Mouse (Mus musculus) heart, embryonic 13.5 days (tissue): ENCODE measurements at regions not wholly inside any gene's neighbourhood (a gene's known extent, or its start where the extent isn't known, plus 50 kb on each side); places are given as distances from the start of the nearest gene placed in this dataset.

Experiments used
- ATAC-seq: fragments of 200-750 bp; cut with Nextera tagmentation; 2 replicates; pipeline ENCODE4 v1.8.0; 2017; ENCODE audit warnings: moderate TSS enrichment; ENCODE audit not compliant: insufficient number of reproducible peaks, low FRiP score, low TSS enrichment; ENCODE audit errors: extremely low read depth
- H3K27ac ChIP-seq: fragments of 300-500 bp; sonication (generic); replicated peaks from 2 replicates; pipeline ENCODE4 v1.5.1; 2015; ENCODE audit warnings: moderate library complexity, mild to moderate bottlenecking, inconsistent platforms
- H3K27me3 ChIP-seq: fragments of 300-500 bp; sonication (generic); replicated peaks from 2 replicates; pipeline ENCODE4 v1.6.1; 2015; ENCODE audit warnings: mild to moderate bottlenecking, inconsistent platforms
- H3K36me3 ChIP-seq: fragments of 300-500 bp; sonication (generic); 2 replicates; pipeline ENCODE4 v1.6.1; 2015; ENCODE audit warnings: mild to moderate bottlenecking, inconsistent platforms
- H3K4me1 ChIP-seq: fragments of 300-500 bp; sonication (generic); 2 replicates; pipeline ENCODE4 v1.6.1; 2015; ENCODE audit warnings: inconsistent platforms
- H3K4me2 ChIP-seq: fragments of 300-500 bp; sonication (generic); 2 replicates; pipeline ENCODE4 v1.6.1; 2015; ENCODE audit warnings: inconsistent platforms, mild to moderate bottlenecking, moderate library complexity
- H3K4me3 ChIP-seq: fragments of 300-500 bp; sonication (generic); 2 replicates; pipeline ENCODE4 v1.5.1; 2015; ENCODE audit warnings: moderate library complexity, mild to moderate bottlenecking, inconsistent platforms
- H3K9ac ChIP-seq: fragments of 300-500 bp; sonication (generic); 2 replicates; pipeline ENCODE4 v1.6.1; 2015; ENCODE audit warnings: inconsistent platforms, mild to moderate bottlenecking, moderate library complexity
- H3K9me3 ChIP-seq: fragments of 300-500 bp; sonication (generic); 2 replicates; pipeline ENCODE4 v1.6.1; 2016; ENCODE audit warnings: inconsistent platforms
- WGBS: fragments of 180-500 bp; shearing (Covaris S2); methylation state at CpG from one replicate; pipeline ENCODE4 v1.1.7; 2015; ENCODE audit warnings: mixed read lengths; 5-methylcytosine and 5-hydroxymethylcytosine counted together

GRCm38 (mm10) chr3:133599731-133600130, 54.8 kb upstream of the Tet2 start:
- Histone ChIP-seq H3K27ac (no peak overlapping the region), H3K9me3 (no peaks in the 10 kb centered on the region), H3K4me3 (no peak overlapping the region), H3K4me2 (no peak overlapping the region), H3K4me1 (peaks cover 15% of the 10 kb centered on the region), H3K9ac (no peak overlapping the region), H3K27me3 (no peaks in the 10 kb centered on the region), H3K36me3 (no peaks in the 10 kb centered on the region)
- WGBS = 80% methylated on average over 7 of the region's 7 CpGs
- ATAC-seq = no peak

GRCm38 (mm10) chr3:133600447-133601220, 55.7 kb upstream of the Tet2 start:
- Histone ChIP-seq H3K4me2 (peak overlapping the region; percentile 54), H3K27me3 (no peaks in the 10 kb centered on the region), H3K9me3 (no peaks in the 10 kb centered on the region), H3K4me3 (no peak overlapping the region), H3K27ac (peak overlapping the region; percentile 71), H3K4me1 (peaks cover 15% of the 10 kb centered on the region), H3K36me3 (no peaks in the 10 kb centered on the region), H3K9ac (peak overlapping the region; percentile 52)
- peak; percentile 61; the same call in 1 of the 2 replicates for ATAC-seq
- WGBS = 17% methylated on average over 11 of the region's 11 CpGs

- Histone ChIP-seq H3K4me2 (no peak overlapping the region), H3K4me3 (no peak overlapping the region), H3K9ac (no peak overlapping the region), H3K36me3 (no peaks in the 10 kb centered on the region), H3K27ac (no peak overlapping the region), H3K4me1 (peaks cover 10% of the 10 kb centered on the region), H3K9me3 (no peaks in the 10 kb centered on the region), H3K27me3 (no peaks in the 10 kb centered on the region)
- 79% methylated on average over 6 of the region's 6 CpGs for WGBS
- no peak for ATAC-seq
Measured at GRCm38 (mm10) chr3:133605460-133605859, 60.5 kb upstream of the Tet2 start.

GRCm38 (mm10) chr3:133608845-133609261, 63.9 kb upstream of the Tet2 start:
- H3K9me3 ChIP-seq = no peaks in the 10 kb centered on the region
- no peak overlapping the region for H3K4me3 ChIP-seq
- H3K27me3 ChIP-seq = no peaks in the 10 kb centered on the region
- H3K9ac ChIP-seq = no peak overlapping the region
- no peaks in the 10 kb centered on the region for H3K36me3 ChIP-seq
- ATAC-seq = no peak
- no peak overlapping the region for H3K27ac ChIP-seq
- 75% methylated on average over 3 of the region's 3 CpGs for WGBS
- no peak overlapping the region for H3K4me2 ChIP-seq
- H3K4me1 ChIP-seq = peaks cover under 1% of the 10 kb centered on the region; the same call in 1 of the 2 replicates

GRCm38 (mm10) chr3:133613836-133614711, 69.1 kb upstream of the Tet2 start:
- Histone ChIP-seq H3K27me3 (no peaks in the 10 kb centered on the region), H3K9me3 (no peaks in the 10 kb centered on the region), H3K4me1 (peaks cover 11% of the 10 kb centered on the region), H3K36me3 (no peaks in the 10 kb centered on the region), H3K9ac (no peak overlapping the region), H3K4me3 (no peak overlapping the region), H3K4me2 (peak overlapping the region; percentile 40), H3K27ac (no peak overlapping the region)
- no peak for ATAC-seq
- 52% methylated on average over 12 of the region's 12 CpGs for WGBS

GRCm38 (mm10) chr3:133614712-133615426, 69.9 kb upstream of the Tet2 start:
- H3K4me2 ChIP-seq = peak overlapping the region; percentile 40
- WGBS = 37% methylated on average over 14 of the region's 14 CpGs
- no peak for ATAC-seq
- no peaks in the 10 kb centered on the region for H3K36me3 ChIP-seq
- H3K27me3 ChIP-seq = no peaks in the 10 kb centered on the region
- no peak overlapping the region; the same call in 1 of the 2 replicates for H3K4me3 ChIP-seq
- no peaks in the 10 kb centered on the region for H3K9me3 ChIP-seq
- no peak overlapping the region for H3K27ac ChIP-seq
- H3K9ac ChIP-seq = no peak overlapping the region
- peaks cover 11% of the 10 kb centered on the region for H3K4me1 ChIP-seq

GRCm38 (mm10) chr3:133617036-133617435, 72.1 kb upstream of the Tet2 start:
- peaks cover 11% of the 10 kb centered on the region for H3K4me1 ChIP-seq
- 70% methylated on average over 2 of the region's 2 CpGs for WGBS
- no peaks in the 10 kb centered on the region for H3K36me3 ChIP-seq
- H3K9me3 ChIP-seq = no peaks in the 10 kb centered on the region
- H3K4me2 ChIP-seq = no peak overlapping the region
- H3K4me3 ChIP-seq = no peak overlapping the region
- no peak overlapping the region for H3K9ac ChIP-seq
- H3K27ac ChIP-seq = no peak overlapping the region
- no peak for ATAC-seq
- H3K27me3 ChIP-seq = no peaks in the 10 kb centered on the region

GRCm38 (mm10) chr3:133618491-133618890, 73.6 kb upstream of the Tet2 start:
- 72% methylated on average over 3 of the region's 3 CpGs for WGBS
- H3K36me3 ChIP-seq = no peaks in the 10 kb centered on the region
- no peak overlapping the region for H3K27ac ChIP-seq
- no peak overlapping the region for H3K4me3 ChIP-seq
- H3K4me1 ChIP-seq = peaks cover 16% of the 10 kb centered on the region
- no peak for ATAC-seq
- no peaks in the 10 kb centered on the region for H3K9me3 ChIP-seq
- H3K27me3 ChIP-seq = no peaks in the 10 kb centered on the region
- H3K4me2 ChIP-seq = no peak overlapping the region
- no peak overlapping the region for H3K9ac ChIP-seq

GRCm38 (mm10) chr3:133623201-133623744, 78.3 kb upstream of the Tet2 start:
- H3K36me3 ChIP-seq = no peaks in the 10 kb centered on the region
- no peaks in the 10 kb centered on the region for H3K9me3 ChIP-seq
- H3K9ac ChIP-seq = no peak overlapping the region
- H3K4me1 ChIP-seq = peaks cover 13% of the 10 kb centered on the region
- peak overlapping the region; percentile 24; the same call in 1 of the 2 replicates for H3K4me2 ChIP-seq
- ATAC-seq = no peak
- no peak overlapping the region for H3K27ac ChIP-seq
- H3K4me3 ChIP-seq = no peak overlapping the region
- WGBS = 30% methylated on average over 9 of the region's 9 CpGs
- H3K27me3 ChIP-seq = no peaks in the 10 kb centered on the region

- Histone ChIP-seq H3K9ac (no peak overlapping the region), H3K27me3 (no peaks in the 10 kb centered on the region), H3K4me2 (no peak overlapping the region), H3K4me3 (no peak overlapping the region), H3K27ac (no peak overlapping the region), H3K9me3 (no peaks in the 10 kb centered on the region), H3K4me1 (peaks cover 13% of the 10 kb centered on the region), H3K36me3 (no peaks in the 10 kb centered on the region)
- 31% methylated on average over 3 of the region's 3 CpGs for WGBS
- ATAC-seq = no peak
Measured at GRCm38 (mm10) chr3:133624079-133624875, 79.3 kb upstream of the Tet2 start.
